9 mouse cellular contexts compared by ENCODE assay signal in the genomic region with DNA sequence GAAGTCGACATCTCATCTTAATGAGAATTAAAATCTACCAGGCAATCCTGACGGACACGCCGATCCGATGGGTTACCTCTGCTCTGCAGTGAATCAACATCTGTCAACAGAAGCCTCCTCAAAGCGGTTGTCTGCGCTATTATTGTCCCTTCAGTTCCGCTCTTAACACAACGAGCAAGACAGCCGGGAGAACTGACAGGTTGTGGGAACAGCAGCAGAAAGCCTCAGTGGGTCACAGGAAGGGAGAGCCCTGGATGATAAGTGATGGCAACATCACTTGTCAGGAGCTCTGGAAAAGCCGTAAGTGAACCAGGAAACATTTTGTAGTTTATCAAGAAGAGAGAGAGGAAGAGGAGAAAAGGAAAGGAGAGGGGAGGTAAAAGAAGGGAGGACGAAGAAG. TPM values are rescaled to one million over a fixed set of nuclear protein-coding genes. Genes with fewer than 3 reads are reported as not detected.
DNase-seq lines count a peak whose midpoint lies in the region; ATAC-seq and TF ChIP-seq lines count a peak whose summit lies in the region.
"Had no signal": no experiment of that assay in that cellular context is flagged by ENCODE, and none has a peak within 500 bp of the region (broad histone marks: within the 10 kb centered on the region; RNA-seq: fewer than 3 reads in every experiment).

No protein-coding gene starts in this region.

- no peak for ATAC-seq in kidney, embryonic 15.5 days (replicated peaks; ENCODE audit: low FRiP score)

- peak overlapping the region; percentile 54 for H3K9ac ChIP-seq in kidney, embryonic 15.5 days

- peaks cover 24% of the 10 kb centered on the region for H3K4me1 ChIP-seq in kidney, embryonic 15.5 days
- no peaks in the 10 kb centered on the region; the same call in 1 of the 2 replicates for H3K4me1 ChIP-seq in bone marrow, adult 2 months (ENCODE audit: control insufficient read depth, insufficient read depth, low read length)

- H3K4me3 ChIP-seq in kidney, embryonic 15.5 days (replicated peaks) = peak overlapping the region; percentile 50
- peak overlapping the region; percentile 16 for H3K4me3 ChIP-seq in bone marrow, adult 2 months (replicated peaks; ENCODE audit: control insufficient read depth, low read depth, low read length)

- WGBS in kidney, embryonic 15.5 days = 1% methylated on average over 12 of the region's 12 CpGs
- 30% methylated on average over 12 of the region's 12 CpGs for WGBS in bone marrow, adult 2 months

- no peaks in the 10 kb centered on the region for H3K36me3 ChIP-seq in kidney, embryonic 15.5 days

- peak overlapping the region; percentile 29 for H3K27ac ChIP-seq in kidney, embryonic 15.5 days
- H3K27ac ChIP-seq in bone marrow, adult 2 months (ENCODE audit: control insufficient read depth, insufficient read depth, low read depth, low read length, poor library complexity) = no peak overlapping the region

- no peak for DNase-seq in kidney, postnatal 25 days
- peak; percentile 17 for DNase-seq in heart, postnatal 4 days
- DNase-seq in mesoderm, embryonic 11.5 days (ENCODE audit: low read depth, low spot score) = peak; percentile 55
- no peak for DNase-seq in urinary bladder, adult 18-20 months (ENCODE audit: low spot score in 2 of 2)
- no peak for DNase-seq in left cerebral cortex, adult 11 months (ENCODE audit: low spot score)
- no peak for DNase-seq in gastrocnemius, adult 8-10 months (ENCODE audit: low spot score in 2 of 2)

- no peaks in the 10 kb centered on the region for H3K9me3 ChIP-seq in kidney, embryonic 15.5 days (replicated peaks)

- no peak for TF ChIP-seq POLR2A in bone marrow, adult 2 months (IDR thresholded peaks at IDR 0.05; ENCODE audit: borderline replicate concordance, control insufficient read depth, low read depth, low read length)

- TF ChIP-seq CTCF in bone marrow, adult 2 months (IDR thresholded peaks at IDR 0.05; ENCODE audit: control insufficient read depth, insufficient read depth, low read length) = no peak

- no peaks in the 10 kb centered on the region for H3K27me3 ChIP-seq in kidney, embryonic 15.5 days

- H3K4me2 ChIP-seq in kidney, embryonic 15.5 days = peak overlapping the region; percentile 72

RNA-seq across cellular contexts. Expression of gene Abt1, which starts 12.0 kb away (rescaled TPM):
- 13.5 and 13.7 TPM in 2 replicates for polyA plus RNA-seq in kidney, embryonic 15.5 days (2015; fragmentation: Nextera tagmentation; extraction: Ambion mirVana)
- polyA plus RNA-seq in bone marrow, adult 2 months (2011; ENCODE audit: insufficient read depth, insufficient read length, low replicate concordance, missing spikeins) = 8.5 and 10.4 TPM in 2 replicates
- total RNA-seq in heart, postnatal 4 days (2021) = 1 to 10 TPM; 5.0 to 5.6 TPM
- 1 to 10 TPM; 3.2 to 4.8 (median 4.0) TPM for total RNA-seq in gastrocnemius, adult 8-10 months (2022)

RNA-seq across cellular contexts. Expression of gene Btn1a1, which starts 30.0 kb away (rescaled TPM):
- 0.08 and 0.12 TPM in 2 replicates for polyA plus RNA-seq in kidney, embryonic 15.5 days (2015; fragmentation: Nextera tagmentation; extraction: Ambion mirVana)
- polyA plus RNA-seq in bone marrow, adult 2 months (2011; ENCODE audit: insufficient read depth, insufficient read length, low replicate concordance, missing spikeins) = 0.87 and 3.1 TPM in 2 replicates
- total RNA-seq in heart, postnatal 4 days (2021) = under 1 TPM; 0.11 to 0.24 TPM
- total RNA-seq in gastrocnemius, adult 8-10 months (2022) = not detected

RNA-seq across cellular contexts. Expression of gene Btn2a2, which starts 53.0 kb away (rescaled TPM):
- 0.55 and 0.71 TPM in 2 replicates for polyA plus RNA-seq in kidney, embryonic 15.5 days (2015; fragmentation: Nextera tagmentation; extraction: Ambion mirVana)
- 0.47 TPM in 1 of 2 replicates, not detected in the other for polyA plus RNA-seq in bone marrow, adult 2 months (2011; ENCODE audit: insufficient read depth, insufficient read length, low replicate concordance, missing spikeins)
- not detected for total RNA-seq in heart, postnatal 4 days (2021)
- total RNA-seq in gastrocnemius, adult 8-10 months (2022) = not detected
- polyA plus RNA-seq: spleen, adult 2 months had no signal

Comparison
In these comparisons a context has a peak if more than half of its experiments do, and no peak if none do; other contexts are left out.
1. DNase-seq: peak in heart, postnatal 4 days (single experiment) and mesoderm, embryonic 11.5 days (single experiment); none in kidney, postnatal 25 days (0 of 2), urinary bladder, adult 18-20 months (0 of 2), left cerebral cortex, adult 11 months (single experiment) and gastrocnemius, adult 8-10 months (0 of 2).